Mouse (Mus musculus) cerebellum, adult 11-12 months (tissue): ENCODE measurements around the gene Mdm2.
"Not testable (repeated sequence)": the region's sequence is repeated elsewhere in the genome, so short reads cannot be mapped to it uniquely, and the experiment has no call there.

Experiments used
- DNase-seq: peaks from one replicate; pipeline ENCODE4 v3.0.0; 2022

Gene Mdm2

DNA sequence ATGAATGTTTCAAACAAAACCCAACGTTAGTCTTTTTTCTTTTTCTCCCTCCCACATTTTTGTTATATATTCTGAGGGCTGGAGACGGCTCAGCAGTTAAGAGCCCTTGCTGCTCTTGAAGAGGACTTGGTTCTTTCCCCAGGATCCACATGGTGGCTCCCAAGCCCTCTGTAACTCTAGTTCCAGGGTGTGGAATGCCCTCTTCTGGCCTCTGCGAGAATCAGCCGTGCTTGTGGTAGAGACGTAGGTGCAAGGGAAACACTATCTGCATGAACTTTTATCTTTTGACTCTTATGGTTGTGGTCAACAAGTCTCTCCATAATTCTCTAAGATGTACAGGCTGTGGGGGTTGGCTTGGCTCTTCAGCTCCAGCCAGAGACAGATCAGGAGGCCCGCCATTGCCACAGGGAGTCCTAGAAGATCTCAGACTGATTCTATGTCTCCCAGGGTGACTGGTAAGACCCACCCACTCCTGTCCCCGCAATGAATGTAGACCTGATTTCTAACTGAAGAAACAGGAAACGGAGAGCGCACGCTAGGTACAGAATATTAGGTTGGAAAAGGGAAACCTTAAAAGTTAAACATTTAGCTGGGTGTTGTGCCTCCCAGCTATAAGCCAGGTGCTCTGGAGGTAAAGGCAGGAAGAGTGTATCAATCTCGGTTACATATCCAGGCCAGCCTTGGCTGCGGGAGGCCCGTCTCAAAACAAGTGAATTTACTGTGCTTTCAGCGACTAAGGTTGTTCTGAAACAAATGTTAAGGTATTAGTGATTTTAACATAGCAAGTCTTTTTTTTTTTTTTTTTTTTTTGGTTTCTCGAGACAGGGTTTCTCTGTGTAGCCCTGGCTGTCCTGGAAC lies 20.9 kb upstream of the Mdm2 start:
- no peak for DNase-seq

DNA sequence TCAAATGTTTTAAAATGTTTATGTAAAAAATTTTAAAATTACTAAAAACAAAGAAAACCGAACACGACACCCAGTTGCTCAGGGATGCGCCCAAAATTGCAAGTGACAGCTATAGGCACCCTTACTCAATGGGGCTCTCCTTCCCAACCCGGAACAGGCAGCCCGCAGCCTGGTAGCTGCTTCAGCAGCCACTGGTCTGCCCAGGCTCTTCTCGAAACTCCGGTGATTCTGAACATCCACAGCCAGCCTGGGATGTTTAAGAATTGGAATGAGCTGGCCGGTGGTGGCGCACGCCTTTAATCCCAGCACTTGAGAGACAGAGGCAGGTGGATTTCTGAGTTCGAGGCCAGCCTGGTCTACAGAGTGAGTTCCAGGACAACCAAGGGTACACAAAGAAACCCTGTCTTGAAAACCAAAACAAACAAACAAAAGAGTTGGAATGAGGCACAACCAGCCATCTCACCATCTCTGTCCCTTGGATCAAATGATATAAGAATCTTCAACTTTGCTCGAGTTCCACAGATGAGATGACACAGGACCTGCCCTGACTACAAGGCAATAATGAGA lies 20.2 kb upstream of the Mdm2 start:
- DNase-seq = no peak

GRCm38 (mm10) chr10:117730140-117730539 lies 19.6 kb upstream of the Mdm2 start:
- DNase-seq = no peak

DNA sequence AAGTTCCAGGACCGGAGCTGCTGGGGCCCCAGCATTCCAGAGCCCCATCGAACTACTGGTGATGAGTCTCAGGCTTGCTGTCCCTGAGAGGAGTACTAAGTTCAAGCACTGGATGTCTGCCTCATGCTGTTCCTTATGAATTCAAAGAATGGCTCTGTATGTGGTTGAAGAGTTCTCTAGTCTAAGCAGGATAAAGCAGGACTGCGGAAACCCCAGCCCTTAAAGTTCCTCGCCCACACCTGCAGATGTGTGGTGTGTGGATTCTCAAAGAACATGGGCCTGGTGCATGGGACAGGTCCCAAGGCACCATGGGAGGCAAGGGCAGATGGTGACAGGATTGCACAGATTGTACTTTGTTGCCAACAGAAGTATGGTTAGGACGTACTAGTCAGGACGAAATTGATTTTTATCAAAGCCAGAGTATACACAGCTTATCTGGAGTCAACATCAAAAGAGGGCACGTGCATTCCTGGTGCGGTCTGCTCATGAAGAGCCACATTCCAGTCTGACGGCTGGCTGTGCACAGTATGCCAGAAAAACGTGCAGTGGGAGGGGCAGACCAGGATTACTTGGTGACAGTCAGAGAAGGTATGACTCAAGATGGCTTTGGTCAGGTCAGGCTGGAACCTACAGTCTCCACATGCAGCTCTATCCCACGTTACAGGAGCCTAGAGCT lies 18.7 kb upstream of the Mdm2 start:
- no peak for DNase-seq

- DNase-seq = no peak
Observed at GRCm38 (mm10) chr10:117728574-117728973, 18.0 kb upstream of the Mdm2 start.

GRCm38 (mm10) chr10:117727518-117728110 lies 17.1 kb upstream of the Mdm2 start:
- DNase-seq = no peak

GRCm38 (mm10) chr10:117726888-117727385 lies 16.4 kb upstream of the Mdm2 start:
- no peak for DNase-seq

DNA sequence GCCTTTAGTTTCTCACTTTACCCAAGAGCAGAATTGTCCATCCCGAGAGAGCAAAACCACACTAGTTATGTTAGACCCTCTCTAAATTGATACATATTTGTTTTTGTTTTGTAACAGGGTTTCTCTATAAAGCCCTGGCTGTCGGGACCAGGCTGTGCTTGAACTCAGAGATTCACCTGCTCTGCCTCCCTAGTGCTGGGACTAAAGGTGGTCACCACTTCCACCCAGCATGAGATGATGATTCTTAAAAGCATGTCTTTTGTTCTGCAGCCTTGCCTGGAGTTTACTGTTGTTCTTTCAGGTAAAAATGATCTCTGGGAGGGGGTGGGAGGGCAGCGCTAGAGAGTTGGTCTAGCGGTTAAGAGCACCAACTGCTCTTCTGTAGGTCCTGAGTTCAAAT lies 15.8 kb upstream of the Mdm2 start:
- DNase-seq = no peak

- DNase-seq = no peak
Observed at GRCm38 (mm10) chr10:117725671-117726070, 15.1 kb upstream of the Mdm2 start.

- no peak for DNase-seq
Observed at GRCm38 (mm10) chr10:117724804-117725361, 14.3 kb upstream of the Mdm2 start.

- DNase-seq = no peak
Observed at GRCm38 (mm10) chr10:117724136-117724718, 13.7 kb upstream of the Mdm2 start.

- no peak for DNase-seq
Observed at GRCm38 (mm10) chr10:117718161-117719119, 7.9 kb upstream of the Mdm2 start.

DNA sequence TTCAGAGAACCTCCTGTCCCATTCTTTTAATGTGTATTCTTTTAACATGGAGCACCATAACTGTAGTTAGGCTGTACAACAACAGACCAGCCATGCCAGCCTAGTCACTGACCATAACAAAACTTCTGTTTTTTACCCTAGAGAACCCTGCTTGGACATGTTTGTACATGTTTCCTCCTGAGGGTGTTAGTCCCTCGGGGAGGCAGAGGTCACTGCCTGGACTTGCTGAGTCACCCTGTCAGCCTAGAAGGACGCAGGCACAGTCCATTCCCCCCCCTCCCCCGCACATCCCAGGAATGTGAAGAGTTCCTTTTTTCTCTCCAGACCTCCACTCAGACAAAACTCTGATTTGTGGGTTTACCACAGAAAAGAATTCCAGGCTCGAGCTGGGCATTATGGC lies 7.0 kb upstream of the Mdm2 start:
- DNase-seq = no peak

DNA sequence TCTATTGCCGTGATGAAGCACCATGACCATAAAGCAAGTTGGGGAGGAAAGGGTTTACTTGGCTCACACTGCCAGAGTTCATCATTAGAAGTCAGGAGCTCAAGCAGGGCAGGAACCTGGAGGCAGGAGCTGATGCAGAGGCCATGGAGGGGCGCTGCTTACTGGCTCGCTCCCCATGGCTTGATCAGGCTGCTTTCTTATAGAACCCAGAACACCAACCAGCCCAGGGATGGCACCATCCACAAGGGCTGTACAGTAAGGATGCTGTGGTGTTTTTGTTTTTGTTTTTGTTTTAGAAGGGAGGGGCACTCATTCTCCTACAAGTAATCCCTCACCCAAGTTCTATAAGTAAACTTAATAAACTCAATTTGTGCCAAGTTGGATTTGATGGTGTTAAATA lies 6.1 kb upstream of the Mdm2 start:
- DNase-seq = no peak

- not testable (repeated sequence) for DNase-seq
Observed at GRCm38 (mm10) chr10:117715654-117716053, 5.1 kb upstream of the Mdm2 start.

GRCm38 (mm10) chr10:117714928-117715500 lies 4.5 kb upstream of the Mdm2 start:
- no peak for DNase-seq

DNA sequence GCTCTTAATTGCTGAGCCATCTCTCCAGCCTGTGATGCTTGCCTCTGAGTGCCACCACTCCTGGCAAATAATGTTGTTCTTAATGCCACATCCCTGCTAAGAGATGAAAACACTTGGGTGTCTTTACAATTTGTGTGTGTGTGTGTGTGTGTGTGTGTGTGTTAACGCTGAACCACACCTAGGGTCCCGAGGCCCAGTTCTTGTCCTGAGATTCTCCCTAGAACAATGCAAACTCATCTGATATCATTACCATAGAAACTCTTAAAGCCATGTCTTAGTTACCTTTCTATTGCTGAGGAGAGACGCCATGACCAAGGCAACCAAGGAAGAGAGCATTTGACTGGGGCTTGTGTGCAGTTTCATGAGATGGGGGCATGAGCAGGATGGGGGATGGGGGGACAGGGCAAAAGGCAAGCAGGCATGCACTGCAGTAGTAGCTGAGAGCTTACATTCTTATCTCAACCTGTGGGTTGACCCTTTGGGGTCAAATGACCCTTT lies 3.5 kb upstream of the Mdm2 start:
- DNase-seq = no peak

GRCm38 (mm10) chr10:117713466-117713865 lies 2.9 kb upstream of the Mdm2 start:
- no peak for DNase-seq

DNA sequence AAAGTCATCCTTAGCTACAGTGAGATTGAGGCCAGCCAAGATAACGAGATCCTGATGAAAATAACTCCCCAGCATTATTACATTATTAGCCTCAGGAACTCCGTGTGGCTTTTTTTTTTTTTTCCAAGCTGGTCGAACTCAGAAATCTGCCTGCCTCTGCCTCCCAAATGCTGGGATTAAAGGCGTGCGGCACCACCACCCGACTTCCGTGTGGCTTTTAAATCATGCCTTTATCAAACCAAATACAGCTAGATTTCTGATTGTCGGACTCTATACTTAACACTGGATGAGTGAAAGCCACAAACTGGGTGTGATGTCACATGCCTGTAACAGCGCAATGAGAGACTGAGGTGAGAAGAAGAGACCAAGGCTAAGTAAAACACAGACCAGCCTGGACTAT lies 2.3 kb upstream of the Mdm2 start:
- no peak for DNase-seq

- peak; percentile 27 for DNase-seq
Observed at GRCm38 (mm10) chr10:117712191-117712754, 1.7 kb upstream of the Mdm2 start.

GRCm38 (mm10) chr10:117711408-117711807 lies 850 bp upstream of the Mdm2 start:
- DNase-seq = peak; percentile 22
